Mouse (Mus musculus) stomach, embryonic 14.5 days (tissue): ENCODE measurements at regions not wholly inside any gene's neighbourhood (a gene's known extent, or its start where the extent isn't known, plus 50 kb on each side); places are given as distances from the start of the nearest gene placed in this dataset.

ENCODE experiments used
- ATAC-seq: fragments of 200-750 bp; cut with Nextera tagmentation; 2 replicates; pipeline ENCODE4 v1.8.0; 2017; ENCODE audit warnings: low read depth, moderate TSS enrichment; ENCODE audit not compliant: insufficient number of reproducible peaks, insufficient read depth, low FRiP score
- H3K27ac ChIP-seq: fragments of 300-500 bp; sonication (generic); 2 replicates; pipeline ENCODE4 v1.5.1; 2014; ENCODE audit warnings: mild to moderate bottlenecking, low read length, moderate library complexity, mixed read lengths
- H3K27me3 ChIP-seq: fragments of 300-500 bp; sonication (generic); 2 replicates; pipeline ENCODE4 v1.6.1; 2014; ENCODE audit warnings: low read length, control low read depth, mixed read lengths; ENCODE audit not compliant: control insufficient read depth, insufficient read depth
- H3K36me3 ChIP-seq: fragments of 300-500 bp; sonication (generic); 2 replicates; pipeline ENCODE4 v1.6.1; 2014; ENCODE audit warnings: mild to moderate bottlenecking, control low read depth, low read length, moderate library complexity, mixed read lengths; ENCODE audit not compliant: control insufficient read depth, insufficient read depth
- H3K4me1 ChIP-seq: fragments of 300-500 bp; sonication (generic); 2 replicates; pipeline ENCODE4 v1.6.1; 2014; ENCODE audit warnings: low read length, control low read depth, mixed read lengths; ENCODE audit not compliant: control insufficient read depth, insufficient read depth
- H3K4me2 ChIP-seq: fragments of 300-500 bp; sonication (generic); replicated peaks from 2 replicates; pipeline ENCODE4 v1.6.1; 2014; ENCODE audit warnings: low read depth, low read length, control low read depth
- H3K4me3 ChIP-seq: fragments of 300-500 bp; sonication (generic); 2 replicates; pipeline ENCODE4 v1.5.1; 2014; ENCODE audit warnings: low read depth, low read length, control low read depth
- H3K9ac ChIP-seq: fragments of 300-500 bp; sonication (generic); replicated peaks from 2 replicates; pipeline ENCODE4 v1.6.1; 2014; ENCODE audit warnings: low read depth, mild to moderate bottlenecking, control low read depth, low read length, moderate library complexity, mixed read lengths
- H3K9me3 ChIP-seq: fragments of 300-500 bp; sonication (generic); 2 replicates; pipeline ENCODE4 v1.6.1; 2016; ENCODE audit warnings: low read depth, low read length, control low read depth; ENCODE audit not compliant: control insufficient read depth
- WGBS: fragments of 180-500 bp; shearing (Covaris S2); extraction: QIAGEN DNeasy Blood & Tissue Kit; methylation state at CpG from one replicate; pipeline ENCODE4 v1.1.7; 2014; 5-methylcytosine and 5-hydroxymethylcytosine counted together

DNA sequence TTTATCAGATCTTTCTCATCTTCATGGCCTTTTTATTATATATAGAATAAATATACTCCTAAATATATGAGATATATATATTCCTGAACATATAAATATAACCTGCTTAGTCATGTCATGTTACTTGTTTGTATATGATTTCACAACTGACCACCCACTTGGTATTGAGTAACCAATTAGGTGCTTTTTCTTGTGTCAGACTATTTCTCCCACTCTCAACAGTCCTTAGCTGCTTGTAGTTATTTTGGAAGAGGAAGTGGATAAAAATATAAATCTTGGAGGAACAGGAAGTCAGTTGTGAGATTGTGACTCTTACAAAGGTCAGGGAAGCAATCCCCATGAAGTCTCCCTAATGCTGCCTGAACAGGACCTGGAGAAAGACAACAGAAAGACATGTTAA lies 224.6 kb downstream of the Kcnj2 start:
- no peaks in the 10 kb centered on the region for H3K4me1 ChIP-seq
- no peak overlapping the region for H3K4me2 ChIP-seq
- no peak overlapping the region for H3K9ac ChIP-seq
- ATAC-seq: no peak
- no peak overlapping the region for H3K27ac ChIP-seq
- H3K27me3 ChIP-seq: no peaks in the 10 kb centered on the region
- peaks cover 4% of the 10 kb centered on the region; the same call in 1 of the 2 replicates for H3K9me3 ChIP-seq
- no peak overlapping the region for H3K4me3 ChIP-seq
- H3K36me3 ChIP-seq: no peaks in the 10 kb centered on the region

DNA sequence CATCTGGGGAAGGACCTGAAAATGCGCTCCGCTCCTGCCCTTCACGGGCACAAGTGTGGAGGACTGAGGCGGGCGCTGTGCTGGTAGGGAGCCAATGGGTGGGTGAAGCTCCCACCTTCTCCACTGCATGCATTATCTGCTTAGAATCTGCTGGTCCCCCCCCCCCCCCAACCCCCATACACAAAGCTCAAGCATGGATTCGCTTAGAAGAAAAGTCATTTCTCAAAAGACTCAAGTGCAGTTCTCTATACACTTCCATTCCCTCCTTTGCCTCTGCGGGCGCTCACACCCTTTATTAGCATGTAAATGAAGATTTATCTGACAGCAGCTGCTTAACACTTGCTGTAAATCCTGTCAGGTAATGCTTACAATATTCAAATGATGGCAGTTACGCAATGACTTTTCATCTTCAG lies 230.4 kb downstream of the Kcnj2 start:
- H3K27ac ChIP-seq: no peak overlapping the region
- WGBS: 19% methylated on average over 9 of the region's 9 CpGs
- H3K9ac ChIP-seq: no peak overlapping the region
- H3K36me3 ChIP-seq: no peaks in the 10 kb centered on the region
- no peak for ATAC-seq
- H3K4me1 ChIP-seq: 0 out of 2 replicates have a peak, but pooled peaks cover 2% of the 10 kb centered on the region
- H3K27me3 ChIP-seq: no peaks in the 10 kb centered on the region
- H3K9me3 ChIP-seq: peaks cover 4% of the 10 kb centered on the region; the same call in 1 of the 2 replicates
- H3K4me2 ChIP-seq: no peak overlapping the region
- no peak overlapping the region for H3K4me3 ChIP-seq

- Histone ChIP-seq H3K36me3 (no peaks in the 10 kb centered on the region), H3K4me2 (no peak overlapping the region), H3K9ac (no peak overlapping the region), H3K27ac (no peak overlapping the region), H3K27me3 (no peaks in the 10 kb centered on the region), H3K9me3 (no peaks in the 10 kb centered on the region), H3K4me3 (no peak overlapping the region), H3K4me1 (no peaks in the 10 kb centered on the region)
- 51% methylated on average over 3 of the region's 3 CpGs for WGBS
- no peak for ATAC-seq
Measured at GRCm38 (mm10) chr11:111312802-111313201, 246.8 kb downstream of the Kcnj2 start.

DNA sequence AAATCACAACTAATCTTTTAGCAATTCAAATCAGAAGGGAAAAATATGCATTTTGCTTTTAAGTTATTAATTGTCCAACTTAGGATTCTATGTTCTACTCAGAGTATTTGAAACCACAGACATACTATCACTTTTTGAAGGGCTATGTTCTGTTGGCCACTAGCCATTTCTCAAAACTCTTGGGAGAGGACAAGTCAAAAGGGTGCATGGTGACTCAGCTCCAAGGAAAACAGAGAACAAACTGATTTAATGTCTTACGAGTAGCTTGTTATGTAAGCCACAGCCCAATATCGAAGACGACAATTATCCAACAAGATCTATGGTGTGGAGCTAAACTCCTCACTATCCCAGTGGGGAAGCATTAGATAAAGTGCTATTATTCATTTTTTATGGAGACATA lies 247.6 kb downstream of the Kcnj2 start:
- no peak overlapping the region for H3K9ac ChIP-seq
- H3K27ac ChIP-seq: no peak overlapping the region
- H3K36me3 ChIP-seq: no peaks in the 10 kb centered on the region
- no peak overlapping the region for H3K4me3 ChIP-seq
- no peak for ATAC-seq
- 76% methylated on average over 3 of the region's 3 CpGs for WGBS
- no peaks in the 10 kb centered on the region for H3K9me3 ChIP-seq
- H3K4me1 ChIP-seq: no peaks in the 10 kb centered on the region
- H3K27me3 ChIP-seq: no peaks in the 10 kb centered on the region
- no peak overlapping the region for H3K4me2 ChIP-seq

DNA sequence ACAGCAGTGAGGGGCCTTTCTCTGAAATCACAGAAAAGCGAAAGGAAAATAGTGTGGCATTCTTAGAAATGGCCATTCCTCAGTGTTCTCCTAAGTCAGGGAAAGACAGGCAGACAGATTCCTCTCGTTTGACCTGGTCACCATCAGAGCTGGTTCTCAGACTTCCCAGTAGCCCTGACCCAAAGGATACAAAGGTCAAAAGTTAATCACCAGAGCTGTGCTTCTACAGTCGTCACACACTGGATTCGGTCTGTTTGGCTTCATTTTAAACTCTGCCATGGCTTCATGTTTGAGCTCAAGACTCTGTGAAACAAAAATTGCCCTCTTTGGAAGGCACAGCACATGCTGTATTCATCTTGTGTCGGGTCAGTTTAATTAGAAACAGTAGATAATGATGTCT lies 255.6 kb downstream of the Kcnj2 start:
- H3K4me3 ChIP-seq: no peak overlapping the region
- 52% methylated on average over 5 of the region's 5 CpGs for WGBS
- no peaks in the 10 kb centered on the region for H3K27me3 ChIP-seq
- H3K4me2 ChIP-seq: no peak overlapping the region
- no peaks in the 10 kb centered on the region for H3K36me3 ChIP-seq
- H3K9me3 ChIP-seq: no peaks in the 10 kb centered on the region
- no peak overlapping the region for H3K27ac ChIP-seq
- no peak for ATAC-seq
- no peak overlapping the region for H3K9ac ChIP-seq
- H3K4me1 ChIP-seq: no peaks in the 10 kb centered on the region

DNA sequence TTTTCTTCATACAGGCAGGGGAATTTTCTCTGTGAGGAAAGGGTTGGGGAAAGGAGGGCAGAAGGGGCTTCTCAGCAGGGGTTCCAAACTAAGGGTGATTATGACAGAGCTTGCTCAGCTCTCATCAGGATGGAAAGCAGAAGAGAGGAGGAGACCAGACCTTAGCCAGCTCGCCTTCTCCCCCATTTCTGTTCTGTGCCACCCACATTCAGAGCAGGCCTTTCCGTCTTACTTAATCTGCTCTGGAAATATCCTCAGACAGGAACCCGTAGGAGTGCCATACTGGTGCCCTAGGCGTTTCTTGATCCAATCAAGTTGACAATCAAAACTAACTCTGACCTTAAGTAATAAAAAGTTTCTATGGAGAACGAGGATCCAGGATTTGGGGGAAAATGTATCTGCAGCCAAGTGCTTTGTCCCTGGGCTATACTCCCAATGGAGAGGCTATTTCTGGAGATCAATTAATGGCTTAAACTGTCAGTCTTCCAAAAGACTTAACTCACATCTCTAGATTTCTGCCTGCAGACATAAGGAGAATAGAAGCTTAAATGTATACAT lies 258.6 kb downstream of the Kcnj2 start:
- Histone ChIP-seq H3K4me3 (no peak overlapping the region), H3K27me3 (no peaks in the 10 kb centered on the region), H3K27ac (no peak overlapping the region), H3K4me1 (no peaks in the 10 kb centered on the region), H3K4me2 (no peak overlapping the region), H3K9me3 (no peaks in the 10 kb centered on the region), H3K9ac (no peak overlapping the region), H3K36me3 (no peaks in the 10 kb centered on the region)
- ATAC-seq: no peak
- WGBS: 83% methylated on average over 5 of the region's 5 CpGs

- H3K9ac ChIP-seq: no peak overlapping the region
- no peaks in the 10 kb centered on the region for H3K4me1 ChIP-seq
- H3K4me3 ChIP-seq: no peak overlapping the region
- H3K36me3 ChIP-seq: no peaks in the 10 kb centered on the region
- H3K27ac ChIP-seq: no peak overlapping the region
- H3K27me3 ChIP-seq: no peaks in the 10 kb centered on the region
- no peak overlapping the region for H3K4me2 ChIP-seq
- WGBS: 74% methylated on average over 3 of the region's 3 CpGs
- no peaks in the 10 kb centered on the region for H3K9me3 ChIP-seq
- no peak for ATAC-seq
Measured at GRCm38 (mm10) chr11:111326915-111327314, 261.0 kb downstream of the Kcnj2 start.

DNA sequence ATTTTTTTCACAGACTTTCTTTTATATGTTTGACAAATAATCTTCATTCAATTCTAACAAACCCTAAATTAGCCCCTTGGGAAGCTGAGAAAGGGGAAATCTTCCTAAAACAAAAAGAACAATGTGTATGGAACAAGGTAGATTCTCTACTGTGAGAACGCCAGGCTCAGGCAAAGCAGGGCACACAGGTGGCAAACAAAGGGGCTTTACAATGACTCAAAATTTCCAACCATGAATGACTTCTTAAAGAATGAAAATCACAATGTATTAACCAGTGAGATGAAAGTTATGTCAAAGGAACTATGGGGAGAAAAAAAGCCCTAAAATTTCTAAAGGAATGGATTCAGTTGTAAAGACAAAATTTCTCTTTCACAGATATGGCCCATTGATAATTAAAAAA lies 262.3 kb downstream of the Kcnj2 start:
- no peak overlapping the region for H3K4me3 ChIP-seq
- H3K9ac ChIP-seq: no peak overlapping the region
- H3K9me3 ChIP-seq: no peaks in the 10 kb centered on the region
- WGBS: 67% methylated on average over 1 of the region's 1 CpGs
- no peaks in the 10 kb centered on the region for H3K4me1 ChIP-seq
- no peaks in the 10 kb centered on the region for H3K27me3 ChIP-seq
- H3K36me3 ChIP-seq: no peaks in the 10 kb centered on the region
- no peak overlapping the region for H3K27ac ChIP-seq
- H3K4me2 ChIP-seq: no peak overlapping the region
- no peak for ATAC-seq

DNA sequence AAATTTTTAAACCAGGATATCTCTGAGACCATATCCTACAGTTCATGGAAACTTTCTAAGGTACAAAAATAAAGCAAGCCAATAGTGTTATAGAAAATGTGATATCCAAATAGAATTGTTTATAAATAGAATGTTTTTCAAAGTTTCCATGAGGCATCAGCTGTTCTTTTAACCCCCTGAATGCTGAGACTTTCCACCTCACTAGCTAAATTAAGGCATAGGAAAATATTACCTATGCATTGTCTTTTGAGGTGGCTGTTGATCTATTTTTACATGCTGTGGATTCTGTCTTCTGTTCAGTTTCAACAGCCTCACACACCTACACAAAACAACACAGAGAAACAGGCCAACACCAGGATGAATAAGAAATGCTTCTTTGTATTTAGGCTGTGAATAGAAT lies 265.6 kb downstream of the Kcnj2 start:
- no peaks in the 10 kb centered on the region for H3K9me3 ChIP-seq
- no peak for ATAC-seq

More for the DNA sequence above, 265.6 kb downstream of the Kcnj2 start:
- H3K27me3 ChIP-seq: no peaks in the 10 kb centered on the region
- H3K4me3 ChIP-seq: no peak overlapping the region
- no peaks in the 10 kb centered on the region for H3K36me3 ChIP-seq
- H3K9ac ChIP-seq: no peak overlapping the region
- no peak overlapping the region for H3K27ac ChIP-seq
- H3K4me1 ChIP-seq: no peaks in the 10 kb centered on the region
- H3K4me2 ChIP-seq: no peak overlapping the region
